19 mouse cellular contexts compared by ENCODE assay signal in the genomic region with DNA sequence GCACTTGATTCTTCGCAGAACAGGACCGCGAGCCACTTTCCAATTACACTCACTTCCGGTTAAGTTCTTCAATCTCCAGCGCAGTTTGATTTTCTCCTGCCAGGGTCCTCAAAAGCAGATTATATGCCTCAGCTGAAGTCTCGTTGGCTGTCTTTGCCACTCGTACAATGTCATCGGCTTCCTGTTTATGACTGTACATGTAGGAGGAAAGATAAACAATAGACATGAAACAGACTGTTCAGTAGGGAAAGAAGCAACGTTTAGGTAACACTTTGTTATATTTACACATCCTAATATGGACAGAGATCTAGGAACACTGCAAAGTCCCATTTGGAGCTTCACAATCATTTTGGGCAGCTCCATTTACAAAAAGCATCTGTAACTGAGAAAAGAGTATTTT.
"Had no signal": no experiment of that assay in that cellular context is flagged by ENCODE, and none has a peak within 500 bp of the region (broad histone marks: within the 10 kb centered on the region; RNA-seq: fewer than 3 reads in every experiment).

No protein-coding gene starts in this region.

- H3K9me3 ChIP-seq: kidney, embryonic 15.5 days; limb, embryonic 12.5 days; limb, embryonic 15.5 days; liver, embryonic 13.5 days; megakaryocyte, embryonic 14.5 days; midbrain, embryonic 10.5 days; midbrain, embryonic 13.5 days; neural tube, embryonic 13.5 days had no signal

- DNase-seq: kidney, adult 11 months; kidney, adult 8-10 months; kidney, postnatal 10 days; kidney, postnatal 4 days; left cerebral cortex, postnatal 4 days; liver, embryonic 13.5 days; retina, postnatal 1 day; right cerebral cortex, postnatal 25 days; thymus, adult 18-20 months; thymus, postnatal 36 days had no signal

- H3K9ac ChIP-seq: kidney, embryonic 15.5 days; limb, embryonic 12.5 days; limb, embryonic 15.5 days; liver, embryonic 13.5 days; midbrain, embryonic 13.5 days; neural tube, embryonic 13.5 days had no signal

- H3K4me3 ChIP-seq: kidney, embryonic 15.5 days; limb, embryonic 12.5 days; limb, embryonic 15.5 days; liver, embryonic 13.5 days; megakaryocyte, embryonic 14.5 days; midbrain, embryonic 10.5 days; midbrain, embryonic 13.5 days; myocyte; neural tube, embryonic 13.5 days had no signal

- H3K27ac ChIP-seq: kidney, embryonic 15.5 days; limb, embryonic 12.5 days; limb, embryonic 15.5 days; liver, embryonic 13.5 days; midbrain, embryonic 10.5 days; midbrain, embryonic 13.5 days; neural tube, embryonic 13.5 days had no signal

- H3K27me3 ChIP-seq: kidney, embryonic 15.5 days; limb, embryonic 12.5 days; limb, embryonic 15.5 days; liver, embryonic 13.5 days; megakaryocyte, embryonic 14.5 days; midbrain, embryonic 13.5 days; neural tube, embryonic 13.5 days had no signal

- ATAC-seq: midbrain, embryonic 13.5 days; midbrain, embryonic 16.5 days had no signal

- H3K4me2 ChIP-seq: kidney, embryonic 15.5 days; limb, embryonic 12.5 days; limb, embryonic 15.5 days; liver, embryonic 13.5 days; midbrain, embryonic 13.5 days; neural tube, embryonic 13.5 days had no signal

- H3K4me1 ChIP-seq: kidney, embryonic 15.5 days; limb, embryonic 12.5 days; limb, embryonic 15.5 days; liver, embryonic 13.5 days; megakaryocyte, embryonic 14.5 days; midbrain, embryonic 10.5 days; midbrain, embryonic 13.5 days; neural tube, embryonic 13.5 days had no signal
